Mouse (Mus musculus) leukemia stem cell, adult 10-12 weeks (primary cell): Measurements from ENCODE around the gene Olfr141. TPM values are rescaled to one million over a fixed set of nuclear protein-coding genes. Genes with fewer than 3 reads are reported as not detected.

Source experiments
- polyA plus RNA-seq: library from polyadenylated mRNA; stranded (reverse); fragments of >175 nt; gene quantifications from 2 replicates; pipeline ENCODE4 v1.2.3, GENCODE M21; 2012; ENCODE audit warnings: low replicate concordance

Olfr141 gene
- polyA plus RNA-seq, result not detected in 2 replicates

DNA sequence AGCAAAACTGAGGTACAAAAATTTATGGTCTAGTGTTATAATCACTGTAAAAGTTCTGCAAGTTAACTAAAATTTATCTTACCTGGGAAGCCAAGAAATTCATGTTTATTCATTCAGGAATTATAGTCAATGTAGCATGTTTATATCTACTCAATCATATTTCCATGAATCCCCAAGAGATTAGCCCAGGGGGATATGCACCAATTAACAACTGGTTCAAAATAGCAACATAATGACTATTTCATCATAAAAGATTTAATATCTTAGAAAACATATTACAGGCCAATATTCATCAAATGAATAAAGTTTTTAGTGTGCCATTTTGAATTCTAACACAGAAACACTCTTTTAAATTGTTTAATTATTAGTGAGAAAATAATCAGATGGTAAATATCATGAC, at the start of gene Olfr141:
Olfr141 (minus strand) TSS at position 101 of the 400 bp plus-strand sequence.

DNA sequence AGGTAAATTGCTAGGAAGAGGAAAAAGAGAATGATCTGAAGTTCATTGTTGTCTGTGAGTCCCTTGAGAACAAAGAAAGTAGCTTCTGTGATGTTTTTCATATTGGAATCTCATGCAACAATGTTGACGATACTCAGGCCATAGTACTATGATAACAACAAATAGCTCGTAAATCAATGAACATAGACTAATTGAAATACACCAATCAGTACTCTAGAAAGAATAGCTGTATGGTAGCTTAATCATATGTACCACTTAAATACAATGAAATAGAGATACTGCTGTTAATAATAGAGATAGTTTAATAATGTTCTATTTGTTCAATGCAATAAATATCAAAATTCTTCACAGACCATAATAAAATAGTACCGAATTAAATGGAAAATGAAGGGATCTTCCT, 41.8 kb upstream of the Olfr141 start, which contains the start of gene Olfr1095:
Olfr1095 (minus strand) TSS at position 101 of the 400 bp plus-strand sequence.

DNA sequence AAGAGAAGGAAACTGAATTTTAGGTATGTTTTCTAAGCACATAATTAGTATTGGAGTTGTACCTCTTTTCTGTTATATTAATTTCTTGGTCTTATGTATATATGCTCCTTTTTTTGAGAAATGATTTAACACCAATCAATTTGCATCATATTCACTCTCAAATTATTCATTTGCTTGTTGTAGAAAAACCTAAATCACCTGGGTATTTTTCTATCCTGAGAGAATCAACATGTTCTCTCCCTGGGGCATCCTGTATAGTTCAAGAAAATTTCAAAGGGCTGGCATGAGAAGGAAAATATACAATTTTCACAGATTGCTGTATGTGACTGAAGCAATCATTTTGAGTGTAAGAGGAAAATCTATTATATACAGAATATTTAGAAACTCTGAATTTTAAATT, 14.5 kb upstream of the Olfr141 start, which contains the start of gene Olfr1094:
Olfr1094 (plus strand) TSS at position 301 of the 400 bp plus-strand sequence.

DNA sequence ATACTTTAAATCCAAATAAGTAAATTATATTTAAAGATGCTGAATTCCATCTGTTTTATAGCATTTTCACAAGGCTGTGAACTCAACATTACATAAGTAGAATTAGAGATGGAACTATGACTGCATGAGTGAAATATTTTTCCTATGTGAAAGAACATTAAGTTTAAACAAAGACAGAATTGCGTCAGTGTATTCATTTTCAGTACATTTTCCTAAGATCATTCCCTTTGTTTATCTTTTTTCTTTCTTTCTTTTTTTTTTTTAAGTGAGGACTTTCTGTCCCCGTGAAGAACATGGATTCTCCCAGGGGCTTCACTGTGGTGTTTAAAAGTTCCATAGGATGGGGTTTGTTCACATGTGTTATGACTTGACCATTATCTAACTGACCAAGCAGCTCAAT, 27.6 kb downstream of the Olfr141 start, which contains the start of gene Olfr1093:
Olfr1093 (plus strand) TSS at position 301 of the 400 bp plus-strand sequence.

DNA sequence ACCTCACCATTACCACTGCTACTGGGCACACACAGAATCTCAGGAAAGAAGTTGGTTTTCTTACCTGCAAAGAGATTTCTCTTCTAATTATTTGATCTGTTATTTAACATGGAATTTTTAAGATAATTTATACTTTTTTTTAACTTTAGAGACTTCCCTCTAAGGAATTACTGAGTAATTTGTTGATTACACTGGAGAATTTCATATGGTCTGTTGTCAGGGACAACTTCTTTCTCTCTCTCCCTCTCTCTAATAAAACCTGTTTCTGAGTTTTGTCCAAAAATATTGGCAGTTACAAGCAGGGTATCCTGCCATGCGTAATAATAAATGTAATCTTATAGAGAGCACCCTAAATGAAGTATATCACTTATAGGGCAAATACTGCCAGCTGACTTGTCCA, 50.9 kb downstream of the Olfr141 start, which contains the start of gene Olfr1090:
Olfr1090 (minus strand) TSS at position 101 of the 400 bp plus-strand sequence.

Other genes with a start within 250 kb of the Olfr141 start
- gene Olfr1082, start 211.1 kb downstream of the Olfr141 start, polyA plus RNA-seq, result not detected in 2 replicates
- not detected in 2 replicates for gene Olfr1084, start 170.3 kb downstream of the Olfr141 start, polyA plus RNA-seq
- not detected in 2 replicates for gene Olfr1085, start 148.0 kb downstream of the Olfr141 start, polyA plus RNA-seq
- gene Olfr1086, start 129.9 kb downstream of the Olfr141 start, polyA plus RNA-seq, result not detected in 2 replicates
- 0.05 TPM in 1 of 2 replicates, not detected in the other for gene Olfr1087, start 111.6 kb downstream of the Olfr141 start, polyA plus RNA-seq
- gene Olfr1089, start 76.3 kb downstream of the Olfr141 start, polyA plus RNA-seq, result not detected in 2 replicates
- gene Olfr1090, start 51.0 kb downstream of the Olfr141 start, polyA plus RNA-seq, result not detected in 2 replicates
- gene Olfr1093, start 27.5 kb downstream of the Olfr141 start, polyA plus RNA-seq, result not detected in 2 replicates
- gene Olfr1094, start 14.6 kb upstream of the Olfr141 start, polyA plus RNA-seq, result not detected in 2 replicates
- not detected in 2 replicates for gene Olfr1095, start 41.7 kb upstream of the Olfr141 start, polyA plus RNA-seq
- not detected in 2 replicates for gene Gm13723, start 64.8 kb upstream of the Olfr141 start, polyA plus RNA-seq
- gene Olfr1097, start 82.2 kb upstream of the Olfr141 start, polyA plus RNA-seq, result not detected in 2 replicates
- not detected in 2 replicates for gene Olfr1098, start 114.5 kb upstream of the Olfr141 start, polyA plus RNA-seq
- gene Olfr1099, start 150.7 kb upstream of the Olfr141 start, polyA plus RNA-seq, result not detected in 2 replicates
- not detected in 2 replicates for gene Olfr1100, start 169.9 kb upstream of the Olfr141 start, polyA plus RNA-seq
- gene Olfr1101, start 181.2 kb upstream of the Olfr141 start, polyA plus RNA-seq, result not detected in 2 replicates
- gene Olfr1102, start 188.4 kb upstream of the Olfr141 start, polyA plus RNA-seq, result not detected in 2 replicates
- not detected in 2 replicates for gene Olfr1104, start 217.1 kb upstream of the Olfr141 start, polyA plus RNA-seq
- gene Olfr1105, start 226.5 kb upstream of the Olfr141 start, polyA plus RNA-seq, result not detected in 2 replicates
- gene Olfr1106, start 242.3 kb upstream of the Olfr141 start, polyA plus RNA-seq, result not detected in 2 replicates